Mouse (Mus musculus) ZHBTc4 (cell line): ENCODE data around the gene Fhad1.

Source experiments
- DNase-seq: peaks from one replicate; pipeline ENCODE4 v3.0.0-alpha.2; 2011; ENCODE audit warnings: low read depth, low spot score

The Fhad1 gene

DNA sequence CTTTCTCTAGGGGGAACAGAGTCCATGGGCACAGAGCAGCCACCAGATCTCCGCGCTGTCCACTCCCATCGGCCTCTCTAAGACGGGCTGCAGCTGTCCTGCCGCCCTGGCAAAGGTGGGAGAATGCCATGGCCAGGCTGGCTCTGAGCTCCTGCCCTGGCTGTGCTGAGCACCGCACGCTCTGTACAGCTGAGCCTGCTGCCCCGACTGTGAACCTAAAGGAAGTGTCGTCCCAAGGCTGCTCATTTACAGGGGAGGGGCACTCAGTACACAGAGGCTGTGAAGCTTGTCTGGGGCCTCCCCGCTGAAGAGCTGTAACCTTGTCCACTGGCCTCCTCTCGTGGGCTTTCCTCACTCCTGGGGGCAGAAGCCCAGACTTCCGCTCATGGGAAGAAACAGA is 29.6 kb upstream of the Fhad1 start:
- DNase-seq: no peak

DNA sequence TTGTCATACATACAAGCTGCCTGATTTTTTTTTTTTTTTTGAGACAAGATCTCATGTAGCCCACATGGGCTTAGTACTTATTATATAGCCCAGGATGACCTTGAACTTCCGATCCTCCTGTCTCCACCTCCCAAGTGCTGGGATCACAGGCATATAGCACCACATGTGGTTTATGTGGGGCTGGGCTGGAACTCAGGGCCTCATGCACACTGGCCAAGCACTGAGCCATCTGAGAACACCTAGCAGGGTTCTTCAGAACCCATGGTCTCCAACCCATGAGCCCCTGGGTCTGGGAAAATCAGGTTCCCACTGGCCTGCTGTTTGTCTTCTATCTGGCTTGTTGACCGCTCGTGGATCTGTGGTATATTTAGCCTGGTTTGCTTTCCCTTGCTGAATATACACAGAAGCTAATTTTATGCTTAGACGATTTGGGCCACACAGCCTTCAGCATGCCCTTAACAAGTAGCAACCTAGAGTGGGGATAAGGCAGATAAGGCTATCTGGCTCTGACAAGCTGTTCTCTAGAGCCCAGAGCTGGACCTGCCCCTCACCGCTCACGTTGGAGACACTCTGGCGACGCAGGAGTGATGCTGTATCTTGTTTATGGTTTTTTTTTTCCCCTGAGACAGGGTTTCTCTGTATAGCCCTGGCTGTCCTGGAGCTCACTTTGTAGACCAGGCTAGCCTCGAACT is 24.9 kb upstream of the Fhad1 start:
- DNase-seq: no peak

DNA sequence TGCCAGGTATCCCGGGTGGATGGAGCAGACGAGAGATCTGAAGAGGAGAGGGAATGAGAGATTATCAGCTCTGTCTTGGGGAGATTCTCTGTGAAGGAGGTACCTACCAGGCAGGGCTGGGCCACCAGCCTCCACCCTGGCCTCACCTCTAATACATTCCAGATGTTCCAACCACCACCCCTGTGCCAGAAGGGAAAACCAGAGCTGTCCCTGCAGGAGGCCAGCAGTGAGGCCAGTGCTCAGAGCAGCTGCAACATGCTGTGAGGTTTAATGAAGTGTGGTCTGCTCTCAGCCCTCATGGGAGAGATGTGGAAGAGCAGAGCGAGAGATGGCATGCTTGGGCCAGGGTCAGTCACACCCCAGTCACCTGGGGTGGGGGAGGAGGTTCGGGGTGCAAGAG is 23.0 kb upstream of the Fhad1 start:
- no peak for DNase-seq

DNA sequence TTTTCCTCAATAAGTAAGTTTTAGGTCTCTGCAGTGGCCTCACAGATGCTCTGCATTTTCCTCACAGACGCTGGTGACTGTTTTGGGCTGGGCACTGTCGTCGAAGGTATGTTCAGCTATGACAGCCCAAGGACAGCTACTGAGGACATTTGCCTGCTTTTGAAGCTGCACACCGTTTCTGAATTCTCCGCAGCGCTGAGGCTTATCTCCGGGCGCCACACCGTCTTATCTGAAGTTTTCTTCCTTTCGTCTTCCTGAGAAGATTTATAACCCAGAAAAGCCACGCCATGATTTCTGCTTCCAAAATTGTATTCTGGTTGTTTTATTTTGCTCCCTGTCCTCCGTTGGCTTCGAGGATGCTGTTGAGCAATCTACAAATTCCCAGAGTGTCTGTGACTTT is 13.7 kb upstream of the Fhad1 start:
- DNase-seq: no peak

DNA sequence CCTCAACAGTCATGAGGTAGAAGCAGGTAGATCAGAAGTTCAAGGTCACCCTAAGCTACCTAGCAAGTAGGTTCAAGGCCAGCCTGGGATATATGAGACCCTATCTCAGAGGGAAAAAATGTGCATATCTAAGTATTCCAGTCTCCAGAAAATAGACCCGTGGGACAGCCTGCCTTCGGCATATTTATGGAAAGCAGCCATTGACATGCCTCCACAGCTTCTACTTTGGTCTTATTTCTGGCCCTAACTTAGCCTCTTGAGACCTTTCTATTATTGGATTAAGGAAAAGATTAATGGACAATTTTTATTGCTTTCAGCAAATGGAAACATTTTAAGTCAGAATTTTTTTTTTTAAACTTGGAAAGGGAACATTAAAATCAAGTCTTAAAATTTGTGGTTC is 12.1 kb upstream of the Fhad1 start:
- no peak for DNase-seq

DNA sequence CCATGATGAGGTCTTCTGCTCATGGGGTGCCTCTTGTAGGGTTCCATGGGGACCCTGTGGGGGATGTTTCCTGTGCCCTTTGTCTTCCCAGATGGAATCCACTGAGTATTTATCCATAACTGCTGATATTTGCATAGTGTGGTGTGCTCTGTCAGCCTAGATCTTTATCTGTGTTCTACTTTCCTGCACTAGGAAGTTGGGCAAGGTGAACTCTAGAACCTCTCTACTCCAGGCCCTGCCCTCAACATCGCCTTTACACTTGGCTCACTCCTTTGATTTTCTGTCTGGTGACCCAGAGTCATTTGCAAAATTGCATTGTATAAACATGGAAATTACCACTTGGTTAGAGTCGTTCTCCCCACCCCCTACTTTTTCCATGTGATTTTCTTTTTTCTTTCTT is 9.7 kb upstream of the Fhad1 start:
- no peak for DNase-seq

DNA sequence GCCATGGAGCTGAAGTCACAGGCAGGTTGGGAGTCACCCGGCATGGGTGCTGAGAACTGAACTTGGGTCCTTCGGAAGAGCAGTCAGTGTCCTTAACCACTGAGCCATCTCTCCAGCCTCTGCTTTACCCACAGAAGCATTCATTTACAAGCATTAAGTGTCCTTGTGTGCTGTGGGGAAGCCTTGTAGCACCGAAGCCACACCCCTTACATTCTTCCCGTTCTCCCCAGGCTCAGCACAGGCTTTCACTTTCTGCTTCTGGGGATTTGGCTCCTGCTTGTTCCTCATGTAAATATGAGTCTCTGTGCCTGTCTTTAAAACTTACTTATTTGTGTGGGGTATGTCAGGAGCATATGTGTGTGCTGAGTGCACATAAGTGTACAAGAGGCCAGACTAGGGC is 8.3 kb upstream of the Fhad1 start:
- peak; percentile 72 for DNase-seq

DNA sequence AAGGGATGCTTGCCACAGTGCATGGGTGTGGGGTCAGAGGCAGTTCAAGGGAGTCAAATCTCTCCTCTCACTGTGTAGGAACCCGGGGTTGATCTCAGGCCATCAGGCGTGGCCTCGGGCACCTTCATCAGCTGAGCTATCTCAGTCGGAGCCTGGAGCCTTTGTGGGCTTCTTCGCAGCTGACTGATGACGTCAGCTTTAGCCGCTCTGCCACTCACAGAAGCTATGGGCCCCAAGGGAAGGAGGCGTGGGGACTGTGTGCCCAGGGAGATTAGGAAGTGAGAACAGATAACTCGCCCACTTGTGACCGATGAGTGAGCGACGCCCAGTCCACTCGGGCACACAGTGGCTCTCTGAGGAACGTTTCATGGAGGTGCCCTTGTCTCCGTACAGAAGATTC is 2.8 kb upstream of the Fhad1 start:
- peak; percentile 81 for DNase-seq

DNA sequence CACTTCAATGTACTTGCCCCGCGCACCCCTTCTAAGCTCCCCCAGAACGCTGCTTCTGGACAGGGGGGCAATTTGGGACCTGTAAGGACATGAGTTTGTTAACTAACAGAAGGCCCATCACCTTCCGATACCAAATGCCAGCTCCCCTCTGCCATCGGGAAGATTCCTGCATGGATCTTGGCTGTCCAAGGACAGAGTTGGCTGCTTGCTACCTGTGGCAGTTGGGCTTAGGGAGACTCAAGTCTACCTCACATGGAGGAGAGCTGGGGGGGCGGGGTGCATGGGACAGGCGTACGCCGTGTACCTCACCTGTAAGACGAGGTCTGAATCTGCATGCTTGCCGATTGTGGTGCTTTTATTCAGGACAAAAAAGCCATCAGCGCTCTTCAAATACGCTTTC is 3.6 kb downstream of the Fhad1 start:
- DNase-seq: no peak

DNA sequence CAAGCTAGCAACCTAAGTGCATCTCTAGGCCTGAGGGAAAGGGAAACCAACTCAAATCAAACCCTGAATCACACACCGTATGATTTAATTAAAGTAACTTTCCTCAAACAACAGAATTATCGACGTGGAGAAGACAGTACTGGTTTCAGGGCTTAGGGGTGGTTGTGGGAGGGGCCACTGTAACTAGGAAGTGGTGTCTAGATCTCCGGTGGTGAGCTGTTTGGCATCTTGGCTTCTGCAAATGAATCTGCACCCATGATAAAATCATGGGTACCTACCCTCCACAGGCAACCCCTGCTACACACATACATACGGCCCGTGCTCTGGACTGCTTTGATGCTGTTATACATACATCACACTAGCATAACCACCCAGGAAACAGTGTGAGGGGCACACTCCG is 4.4 kb downstream of the Fhad1 start:
- DNase-seq: no peak

DNA sequence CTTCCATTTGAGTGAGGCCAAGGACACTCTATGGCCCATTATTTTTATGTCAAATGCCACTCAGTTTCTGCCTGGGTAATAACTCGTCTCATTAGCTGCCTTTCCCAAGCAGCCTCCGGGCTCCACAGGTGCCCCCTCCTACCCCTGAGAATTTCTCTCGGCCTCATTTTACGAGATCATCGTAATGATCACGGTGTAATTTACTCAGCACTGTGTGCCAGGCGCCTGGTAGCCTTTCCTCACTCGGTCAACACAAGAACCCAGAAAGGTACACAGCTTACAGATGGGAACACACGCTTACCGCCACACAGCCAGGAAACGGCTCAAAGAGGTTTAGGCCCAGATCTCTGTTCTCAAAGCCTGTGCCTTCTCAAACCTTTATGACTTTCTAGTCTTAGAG is 6.7 kb downstream of the Fhad1 start:
- no peak for DNase-seq

DNA sequence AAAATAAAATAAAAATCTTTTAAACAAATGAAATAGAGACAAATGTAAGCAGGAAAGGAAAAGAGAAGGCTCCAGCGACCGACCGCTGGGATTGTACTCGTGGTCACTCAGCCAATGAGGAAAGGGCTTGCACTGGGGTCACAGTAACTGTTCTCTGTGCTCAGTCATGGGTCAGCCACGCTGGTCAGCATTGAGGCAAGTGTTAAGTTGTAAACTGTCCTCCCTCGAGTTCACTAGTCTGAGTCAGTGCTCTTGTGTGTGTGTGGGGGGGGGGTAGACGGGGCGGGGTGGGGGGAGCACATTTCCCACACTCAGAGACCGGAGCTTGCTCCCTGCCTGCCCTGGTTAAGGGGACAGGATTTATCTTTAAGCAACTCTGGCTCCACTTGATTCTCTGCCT is 14.3 kb downstream of the Fhad1 start:
- no peak for DNase-seq

DNA sequence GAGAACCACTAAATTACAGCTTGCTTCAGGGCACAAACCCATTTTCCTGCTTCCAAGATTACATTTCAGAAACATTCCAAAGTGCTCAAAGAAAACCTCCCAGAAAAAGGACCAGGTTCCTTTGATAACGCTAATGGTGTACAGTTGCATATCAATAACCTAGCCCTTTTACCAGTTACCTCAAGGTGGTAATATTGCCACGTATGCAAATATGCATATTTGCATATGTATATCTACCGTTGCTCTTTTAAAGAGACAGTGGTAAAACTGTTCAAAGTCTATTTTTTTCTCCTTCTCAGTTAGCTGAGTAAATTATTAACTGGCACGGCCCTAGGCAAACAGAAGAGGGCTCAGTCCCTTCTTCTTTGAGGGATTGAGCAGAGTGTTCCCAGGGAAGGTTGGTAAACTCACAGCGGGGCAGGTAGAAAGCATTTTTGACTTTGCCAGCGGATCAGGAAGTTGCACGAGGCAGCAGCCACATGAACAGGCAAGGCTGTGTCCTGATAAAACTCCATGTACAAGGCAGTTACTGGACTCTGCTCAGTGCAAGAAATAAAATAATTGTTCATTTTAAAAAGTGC is 15.3 kb downstream of the Fhad1 start:
- DNase-seq: peak; percentile 42

DNA sequence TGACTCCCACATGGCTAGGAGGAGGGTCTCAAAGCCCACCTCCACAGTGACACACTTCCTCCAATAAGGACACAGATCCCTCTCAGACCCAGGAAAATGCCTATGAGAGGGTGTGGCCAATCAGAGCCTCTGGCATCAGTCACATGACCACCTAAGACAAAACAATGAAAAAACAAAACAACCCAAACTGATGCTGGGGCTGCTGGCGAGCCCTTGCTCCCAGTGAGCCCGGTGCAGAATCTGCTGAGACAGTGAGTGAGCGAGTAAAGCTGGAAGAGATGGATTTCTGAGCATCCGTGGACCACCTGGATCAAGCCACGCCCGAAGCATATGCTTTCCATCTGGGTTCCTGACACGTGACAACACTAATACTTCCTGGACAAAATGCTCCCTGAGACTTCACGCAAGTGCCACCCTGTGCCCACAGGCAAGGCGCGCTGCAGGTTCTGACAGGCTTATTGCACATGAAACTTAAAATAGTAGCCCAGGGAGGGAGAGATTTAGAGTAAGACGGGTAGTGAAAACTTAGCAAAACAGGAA is 16.5 kb downstream of the Fhad1 start:
- DNase-seq: peak; percentile 79

DNA sequence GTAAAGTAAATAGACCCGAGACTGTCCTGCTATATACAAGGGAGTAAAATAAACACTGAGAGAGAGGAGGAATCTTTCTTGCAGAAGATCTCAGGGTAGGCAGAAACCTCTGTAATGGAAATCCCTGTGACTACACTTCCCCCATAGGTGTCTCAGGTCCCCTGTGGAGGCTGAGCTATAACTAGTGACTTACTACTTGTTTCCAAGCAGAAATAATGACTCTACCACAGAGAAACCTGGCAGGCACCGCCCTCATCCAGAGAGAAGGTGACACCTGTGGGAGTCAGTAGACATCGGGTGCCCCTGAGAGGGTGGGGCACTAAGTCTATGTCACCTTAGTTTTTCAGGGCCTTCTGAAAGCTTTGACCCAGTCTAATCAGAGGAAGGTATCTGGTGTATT is 18.0 kb downstream of the Fhad1 start:
- DNase-seq: no peak

DNA sequence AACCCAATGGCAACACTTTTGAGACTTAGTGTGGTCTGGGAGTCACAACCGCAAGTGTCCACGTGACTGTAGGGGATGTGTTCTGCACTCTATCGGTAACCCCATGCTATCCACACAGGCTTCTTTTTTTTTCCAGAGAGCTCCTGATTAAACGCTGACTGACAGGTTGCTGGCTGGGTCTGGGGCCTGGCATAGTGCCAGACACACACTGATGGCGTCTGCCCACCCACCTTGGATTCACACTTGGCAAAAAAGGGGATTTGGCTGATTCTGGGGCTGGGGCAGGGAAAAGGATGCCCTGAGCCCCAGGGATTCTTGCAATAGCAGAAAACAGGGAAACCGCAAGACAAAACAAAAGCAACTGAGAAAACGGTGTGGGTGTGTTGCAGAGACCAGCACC is 18.8 kb downstream of the Fhad1 start:
- DNase-seq: no peak

DNA sequence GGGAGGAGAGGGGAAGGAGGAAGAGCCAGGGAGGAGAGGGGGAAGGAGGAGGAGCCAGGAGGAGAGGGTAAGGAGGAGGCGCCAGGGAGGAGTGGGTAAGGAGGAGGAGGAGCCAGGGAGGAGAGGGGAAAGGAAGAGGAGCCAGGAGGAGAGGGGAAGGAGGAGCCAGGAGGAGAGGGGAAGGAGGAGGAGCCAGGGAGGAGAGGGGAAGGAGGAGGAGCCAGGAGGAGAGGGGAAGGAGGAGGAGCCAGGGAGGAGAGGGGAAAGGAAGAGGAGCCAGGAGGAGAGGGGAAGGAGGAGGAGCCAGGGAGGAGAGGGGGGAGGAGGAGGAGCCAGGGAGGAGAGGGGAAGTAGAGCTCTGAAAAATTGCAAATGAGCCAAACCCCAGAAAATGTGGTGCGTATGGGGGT is 20.8 kb downstream of the Fhad1 start:
- DNase-seq: peak; percentile 90

DNA sequence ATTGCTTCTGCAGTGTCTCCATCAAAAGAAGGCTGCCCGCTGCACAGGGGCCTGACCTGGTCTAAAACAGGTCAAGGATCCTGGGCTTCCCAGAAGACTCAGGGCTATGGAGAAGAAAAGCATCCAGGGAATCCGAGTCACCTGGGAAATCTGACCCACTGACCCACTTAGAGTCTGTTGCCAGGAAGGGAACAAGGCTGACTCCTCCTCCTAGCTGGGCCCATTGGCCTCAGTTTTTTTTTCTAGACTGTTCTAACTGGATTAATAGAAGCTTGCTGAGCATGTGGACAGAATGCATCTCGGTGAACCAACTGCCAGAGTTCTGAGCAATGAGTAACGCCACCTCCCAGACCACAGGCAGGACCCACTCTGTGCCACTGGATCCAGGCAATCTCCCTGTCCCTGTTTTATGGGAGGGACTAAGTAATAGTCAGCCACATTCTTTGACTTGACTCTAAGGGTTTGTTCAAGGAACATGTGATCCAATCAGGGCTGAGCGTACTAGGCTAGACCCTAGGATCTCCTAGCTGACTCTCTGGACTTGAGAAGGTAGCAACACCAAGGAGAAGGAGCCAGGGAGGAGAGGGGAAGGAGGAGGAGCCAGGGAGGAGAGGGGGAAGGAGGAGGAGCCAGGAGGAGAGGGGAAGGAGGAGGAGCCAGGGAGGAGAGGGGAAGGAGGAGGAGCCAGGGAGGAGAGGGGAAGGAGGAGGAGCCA is 21.4 kb downstream of the Fhad1 start:
- DNase-seq: peak; percentile 82

DNA sequence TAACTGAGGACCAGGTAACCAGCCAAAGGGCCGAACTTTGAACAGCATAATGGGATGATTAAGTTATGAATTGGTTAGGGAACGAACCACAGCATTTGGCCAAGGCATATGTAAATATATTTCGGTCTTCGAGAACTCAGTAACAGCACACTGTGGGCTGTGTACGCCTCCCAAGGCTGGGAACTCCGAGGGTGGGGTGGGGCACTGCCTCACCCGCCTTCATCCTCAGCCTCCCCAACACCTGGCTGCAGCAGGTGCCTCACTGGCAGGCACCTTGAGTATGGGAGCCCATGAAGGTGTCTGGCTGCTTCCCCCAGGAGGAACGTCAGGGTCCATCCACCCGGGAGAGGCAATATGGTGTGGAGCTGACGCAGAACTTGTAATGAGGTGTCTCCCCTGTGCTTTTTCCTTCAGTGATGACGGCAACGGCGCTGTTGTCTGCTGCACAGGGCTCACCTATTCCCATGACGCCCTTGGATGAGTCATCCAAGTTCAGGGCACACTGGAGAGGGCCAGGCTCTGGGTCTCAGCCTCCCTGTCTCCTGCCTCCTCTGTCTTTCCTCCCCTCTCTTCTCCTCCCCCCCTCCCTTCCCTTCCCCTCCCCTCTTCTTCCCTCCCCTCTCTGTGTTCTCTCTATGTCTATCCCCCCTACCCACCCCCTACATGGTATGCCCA is 22.2 kb downstream of the Fhad1 start:
- no peak for DNase-seq

DNA sequence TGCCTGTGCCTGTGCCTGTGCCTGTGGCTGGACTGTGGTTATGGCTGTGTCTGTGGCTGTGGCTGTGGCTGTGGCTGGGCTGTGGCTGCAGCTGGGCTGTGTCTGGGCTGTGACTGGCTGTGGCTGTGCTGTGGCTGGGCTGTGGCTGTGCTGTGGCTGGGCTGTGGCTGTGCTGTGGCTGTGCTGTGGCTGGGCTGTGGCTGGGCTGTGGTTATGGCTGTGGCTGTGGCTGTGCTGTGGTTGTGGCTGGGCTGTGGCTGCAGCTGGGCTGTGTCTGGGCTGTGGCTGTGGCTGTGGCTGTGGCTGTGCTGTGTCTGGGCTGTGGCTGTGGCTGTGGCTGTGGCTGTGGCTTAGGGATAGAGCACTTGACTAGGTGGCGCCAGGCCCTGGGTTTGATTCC is 26.7 kb downstream of the Fhad1 start:
- DNase-seq: no peak

DNA sequence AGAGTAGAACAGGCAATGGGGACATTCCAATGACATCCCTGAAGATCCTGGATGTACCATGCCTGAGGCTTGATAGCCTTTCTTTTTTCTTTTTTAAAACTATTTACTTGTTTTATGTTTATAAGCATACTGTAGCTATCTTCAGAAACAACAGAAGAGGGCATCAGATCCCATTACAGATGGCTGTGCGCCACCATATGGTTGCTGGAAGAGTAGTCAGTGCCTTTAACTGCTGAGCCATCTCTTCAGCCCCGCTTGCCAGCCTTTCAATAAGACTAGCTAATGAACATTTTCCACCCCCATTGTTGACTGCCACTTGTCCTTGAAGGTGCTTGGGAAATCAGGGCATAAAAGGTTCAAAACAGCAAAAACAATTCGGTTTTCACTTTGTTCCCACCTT is 31.2 kb downstream of the Fhad1 start:
- DNase-seq: no peak

DNA sequence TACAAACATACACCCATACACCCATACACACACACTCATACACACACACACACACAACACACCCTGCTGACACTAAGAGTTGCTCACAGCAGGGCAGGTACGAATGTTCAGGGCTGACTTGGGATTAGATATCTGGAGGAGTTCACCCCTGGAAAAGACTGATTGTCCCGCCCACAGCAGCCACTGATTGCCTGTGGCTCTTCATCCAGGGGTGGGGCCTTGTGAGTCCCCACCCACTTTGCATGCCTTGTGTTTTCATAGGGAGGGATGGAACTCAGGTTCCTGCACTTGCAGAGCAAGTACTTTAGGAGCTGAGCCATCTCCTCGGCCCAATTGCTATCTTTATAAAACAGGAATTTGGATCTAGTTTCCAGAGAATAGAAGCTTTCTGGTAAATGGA is 33.4 kb downstream of the Fhad1 start:
- DNase-seq: peak; percentile 88
